Mouse (Mus musculus) megakaryocyte-erythroid progenitor cell, adult 5 weeks (primary cell): ENCODE results near the gene Vmn1r158. TPM values are rescaled to one million over a fixed set of nuclear protein-coding genes. Genes with fewer than 3 reads are reported as not detected.

Source experiments
- polyA plus RNA-seq: library from polyadenylated mRNA; stranded (reverse); fragments of >175 nt; gene quantifications from 2 replicates; pipeline ENCODE4 v1.2.3, GENCODE M21; 2012

The Vmn1r158 gene
- polyA plus RNA-seq = not detected in 2 replicates

DNA sequence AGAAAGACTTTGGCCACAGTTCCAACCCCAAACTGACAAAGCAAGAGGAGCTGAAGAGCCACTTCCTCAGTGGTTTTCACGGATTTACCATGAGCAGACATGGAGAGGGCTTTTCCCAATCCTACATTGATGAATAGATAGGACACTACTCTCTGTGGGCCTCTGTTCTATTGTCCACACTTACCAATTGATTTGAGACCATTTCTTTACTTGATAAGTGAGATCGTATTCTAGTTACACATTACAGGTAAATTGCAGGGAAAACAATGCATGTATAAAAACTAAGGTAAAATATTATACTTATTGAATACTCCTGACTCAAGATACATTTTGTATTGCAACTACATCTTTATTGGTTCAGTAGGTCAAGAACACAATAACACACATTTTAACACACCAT lies at the start of gene Vmn1r158:
Gene Vmn1r158, minus strand, starts transcription at position 101 of the 400 bp plus-strand sequence.

DNA sequence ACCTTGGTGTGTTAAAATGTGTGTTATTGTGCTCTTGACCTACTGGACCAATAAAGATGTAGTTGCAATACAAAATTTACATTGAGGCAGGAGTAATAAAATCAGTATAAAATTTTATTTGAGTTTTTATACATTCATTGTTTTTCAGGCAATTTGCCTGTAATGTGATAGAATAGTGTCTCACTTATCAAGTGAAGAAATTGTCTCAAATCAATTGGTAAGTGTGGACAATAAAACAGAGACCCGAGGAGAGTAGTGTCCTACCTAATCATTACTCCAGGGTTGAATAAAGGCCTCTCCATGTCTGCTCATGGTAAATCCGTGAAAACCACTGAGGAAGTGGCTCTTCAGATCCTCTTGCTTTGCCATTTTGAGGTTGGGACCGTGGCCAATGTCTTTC lies 29.2 kb downstream of the Vmn1r158 start, which contains the start of gene Vmn1r157:
Gene Vmn1r157, plus strand, starts transcription at position 301 of the 400 bp plus-strand sequence.

Other genes with a start within 250 kb of the Vmn1r158 start
- gene Gm4201, start 225.4 kb downstream of the Vmn1r158 start, polyA plus RNA-seq = not detected in 2 replicates
- gene Gm4565, start 202.7 kb downstream of the Vmn1r158 start, polyA plus RNA-seq = not detected in 2 replicates
- not detected in 2 replicates for gene Vmn1r155, start 132.8 kb downstream of the Vmn1r158 start, polyA plus RNA-seq
- gene Gm8693, start 98.5 kb downstream of the Vmn1r158 start, polyA plus RNA-seq = not detected in 2 replicates
- not detected in 2 replicates for gene Gm4567, start 71.1 kb downstream of the Vmn1r158 start, polyA plus RNA-seq
- gene Vmn1r157, start 29.1 kb downstream of the Vmn1r158 start, polyA plus RNA-seq = not detected in 2 replicates
- gene Vmn1r159, start 52.8 kb upstream of the Vmn1r158 start, polyA plus RNA-seq = not detected in 2 replicates
- not detected in 2 replicates for gene Vmn1r160, start 80.4 kb upstream of the Vmn1r158 start, polyA plus RNA-seq
- not detected in 2 replicates for gene Gm4214, start 193.9 kb upstream of the Vmn1r158 start, polyA plus RNA-seq
- not detected in 2 replicates for gene Gm4216, start 229.1 kb upstream of the Vmn1r158 start, polyA plus RNA-seq